Mouse (Mus musculus) stomach, embryonic 16.5 days (tissue): ENCODE measurements at regions not wholly inside any gene's neighbourhood (a gene's known extent, or its start where the extent isn't known, plus 50 kb on each side); places are given as distances from the start of the nearest gene placed in this dataset.
"Not testable (repeated sequence)": the region's sequence is repeated elsewhere in the genome, so short reads cannot be mapped to it uniquely, and the experiment has no call there.

Experiments
- ATAC-seq: fragments of 200-750 bp; cut with Nextera tagmentation; 2 replicates; pipeline ENCODE4 v1.8.0; 2017; ENCODE audit warnings: moderate number of reproducible peaks, moderate TSS enrichment; ENCODE audit not compliant: insufficient read depth, low FRiP score
- H3K27ac ChIP-seq: fragments of 300-500 bp; sonication (generic); 2 replicates; pipeline ENCODE4 v1.5.1; 2014; ENCODE audit warnings: low read length
- H3K27me3 ChIP-seq: fragments of 300-500 bp; sonication (generic); 2 replicates; pipeline ENCODE4 v1.6.1; 2014; ENCODE audit warnings: low read length, control low read depth, mixed read lengths; ENCODE audit not compliant: control insufficient read depth, insufficient read depth
- H3K36me3 ChIP-seq: fragments of 300-500 bp; sonication (generic); 2 replicates; pipeline ENCODE4 v1.6.1; 2014; ENCODE audit warnings: low read length; ENCODE audit not compliant: control insufficient read depth, insufficient read depth
- H3K4me1 ChIP-seq: fragments of 300-500 bp; sonication (generic); 2 replicates; pipeline ENCODE4 v1.6.1; 2014; ENCODE audit warnings: low read length, control low read depth, mixed read lengths; ENCODE audit not compliant: control insufficient read depth, insufficient read depth
- H3K4me2 ChIP-seq: fragments of 300-500 bp; sonication (generic); 2 replicates; pipeline ENCODE4 v1.6.1; 2014; ENCODE audit warnings: low read depth, low read length, mixed read lengths
- H3K4me3 ChIP-seq: fragments of 300-500 bp; sonication (generic); replicated peaks from 2 replicates; pipeline ENCODE4 v1.5.1; 2014; ENCODE audit warnings: mild to moderate bottlenecking, low read length
- H3K9ac ChIP-seq: fragments of 300-500 bp; sonication (generic); 2 replicates; pipeline ENCODE4 v1.6.1; 2014; ENCODE audit warnings: low read length
- H3K9me3 ChIP-seq: fragments of 300-500 bp; sonication (generic); replicated peaks from 2 replicates; pipeline ENCODE4 v1.6.1; 2016; ENCODE audit warnings: low read length, control low read depth; ENCODE audit not compliant: control insufficient read depth
- WGBS: fragments of 180-500 bp; shearing (Covaris S2); extraction: QIAGEN DNeasy Blood & Tissue Kit; methylation state at CpG from one replicate; pipeline ENCODE4 v1.1.7; 2014; 5-methylcytosine and 5-hydroxymethylcytosine counted together

DNA sequence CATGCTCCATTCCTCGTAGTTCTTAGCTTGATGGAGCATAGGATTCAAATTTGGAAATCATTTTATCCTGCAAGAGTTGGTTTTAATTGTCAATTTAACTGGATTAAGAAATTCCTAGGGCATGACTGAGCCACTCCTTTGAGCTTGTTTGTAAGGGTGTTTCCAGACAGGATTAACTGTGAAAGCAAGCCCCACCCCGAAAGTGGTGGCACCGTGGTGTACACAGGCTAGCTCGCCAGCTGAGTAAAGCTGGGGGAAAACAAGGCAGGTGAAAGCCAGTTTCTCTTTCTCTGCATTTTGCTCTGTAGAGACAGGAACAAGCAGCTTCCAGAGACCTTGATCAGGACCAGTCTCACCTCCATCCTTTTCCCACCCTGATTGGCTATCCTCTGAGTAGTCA lies 103.5 kb downstream of the Arrdc3 start:
- H3K9me3 ChIP-seq: no peaks in the 10 kb centered on the region
- no peaks in the 10 kb centered on the region for H3K4me1 ChIP-seq
- no peak overlapping the region for H3K9ac ChIP-seq
- no peak overlapping the region for H3K27ac ChIP-seq
- H3K4me2 ChIP-seq: no peak overlapping the region
- 61% methylated on average over 4 of the region's 4 CpGs for WGBS
- no peaks in the 10 kb centered on the region for H3K36me3 ChIP-seq
- no peaks in the 10 kb centered on the region for H3K27me3 ChIP-seq
- H3K4me3 ChIP-seq: no peak overlapping the region
- peak; percentile 53; the same call in 1 of the 2 replicates for ATAC-seq

DNA sequence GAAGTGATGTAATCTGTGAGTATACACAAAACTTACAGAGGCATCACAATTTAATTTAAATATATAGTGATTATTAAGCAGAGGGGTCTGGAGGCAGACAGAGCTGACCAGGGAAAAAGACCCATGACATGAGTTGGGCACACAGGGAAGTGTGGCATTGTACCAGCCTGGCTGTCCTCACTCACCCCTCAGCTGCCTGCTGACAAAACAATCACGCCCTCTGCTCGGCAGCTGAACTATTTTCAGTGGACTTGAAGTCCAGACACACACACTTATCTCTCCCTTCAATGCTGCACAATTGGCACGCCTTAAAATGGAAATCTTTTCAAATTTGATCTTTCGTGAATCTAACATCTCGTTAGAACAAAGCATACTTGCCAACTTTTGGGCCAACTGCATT lies 106.6 kb downstream of the Arrdc3 start:
- Histone ChIP-seq H3K27me3 (no peaks in the 10 kb centered on the region), H3K36me3 (no peaks in the 10 kb centered on the region), H3K27ac (no peak overlapping the region), H3K4me1 (no peaks in the 10 kb centered on the region), H3K9ac (no peak overlapping the region), H3K4me3 (no peak overlapping the region), H3K9me3 (no peaks in the 10 kb centered on the region), H3K4me2 (no peak overlapping the region)
- no peak for ATAC-seq
- 50% methylated on average over 5 of the region's 5 CpGs for WGBS

DNA sequence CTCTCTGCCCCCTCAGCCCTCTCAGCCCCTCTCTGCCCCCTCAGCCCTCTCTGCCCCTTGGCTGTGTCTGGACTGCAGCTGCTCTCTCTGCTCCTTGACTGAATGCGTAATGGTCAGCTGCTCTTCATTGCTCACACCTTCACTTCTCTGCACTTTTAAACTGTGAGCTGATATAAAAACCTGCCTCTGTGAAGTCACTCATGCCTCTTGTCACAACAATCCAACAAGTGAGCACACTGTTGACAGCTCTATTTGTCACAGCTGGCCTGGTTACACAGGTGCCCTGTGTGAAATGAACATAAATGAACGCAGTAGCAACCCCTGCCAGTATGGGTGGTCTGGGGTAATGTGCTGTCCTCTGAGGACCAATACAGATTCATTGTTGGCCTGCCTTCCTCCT lies 109.2 kb downstream of the Arrdc3 start:
- WGBS: 65% methylated on average over 2 of the region's 2 CpGs
- Histone ChIP-seq H3K27me3 (no peaks in the 10 kb centered on the region), H3K36me3 (no peaks in the 10 kb centered on the region), H3K4me2 (no peak overlapping the region), H3K4me1 (no peaks in the 10 kb centered on the region), H3K27ac (no peak overlapping the region), H3K4me3 (no peak overlapping the region), H3K9ac (no peak overlapping the region), H3K9me3 (no peaks in the 10 kb centered on the region)
- no peak for ATAC-seq

DNA sequence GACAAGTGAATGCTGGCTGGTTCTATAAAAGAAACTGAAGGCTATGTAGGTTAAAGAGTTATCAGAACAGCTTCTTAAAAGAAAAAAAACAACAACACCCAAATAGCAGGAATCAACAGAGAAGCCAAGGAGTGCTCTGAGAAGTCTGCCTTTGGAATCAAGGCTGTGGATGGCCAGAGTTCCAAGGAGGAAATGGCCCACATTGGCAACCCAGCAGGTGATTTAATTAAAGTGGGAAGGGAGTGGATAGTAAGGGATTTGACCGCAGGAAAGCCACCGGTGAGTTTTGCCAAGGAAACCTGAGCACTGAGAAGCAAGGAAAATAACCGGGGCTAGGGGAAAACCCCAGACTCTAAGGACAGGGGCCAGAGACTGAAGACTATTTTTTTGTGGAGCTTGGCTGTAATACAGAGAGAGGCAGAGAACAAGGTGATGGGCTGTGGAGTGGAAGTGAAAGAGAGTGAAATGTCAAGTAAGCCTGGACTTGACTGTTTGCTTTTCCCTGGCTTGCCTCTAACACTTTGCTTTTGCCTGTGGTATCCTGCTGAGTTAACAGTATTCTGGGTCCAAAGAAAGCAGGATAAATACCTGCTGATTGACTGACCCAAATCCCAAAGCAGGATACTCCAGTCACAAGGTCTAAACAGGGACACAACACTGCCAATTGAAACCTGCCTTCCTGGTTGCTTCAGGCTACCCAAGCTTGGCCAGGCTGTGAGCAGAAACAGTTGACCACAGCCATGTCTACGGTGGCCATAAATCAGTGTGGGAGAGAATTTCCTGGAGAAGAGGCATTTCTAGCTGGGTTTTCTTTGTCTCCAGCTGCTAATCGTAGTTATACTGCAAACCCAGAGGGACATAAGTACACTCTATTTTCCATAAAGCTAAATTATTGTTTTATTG lies 125.9 kb downstream of the Arrdc3 start:
- Histone ChIP-seq H3K4me2 (no peak overlapping the region), H3K36me3 (no peaks in the 10 kb centered on the region), H3K4me1 (peaks cover 3% of the 10 kb centered on the region; the same call in 1 of the 2 replicates), H3K27ac (no peak overlapping the region), H3K9me3 (no peaks in the 10 kb centered on the region), H3K9ac (no peak overlapping the region), H3K4me3 (no peak overlapping the region), H3K27me3 (no peaks in the 10 kb centered on the region)
- 50% methylated on average over 5 of the region's 5 CpGs for WGBS
- ATAC-seq: no peak

DNA sequence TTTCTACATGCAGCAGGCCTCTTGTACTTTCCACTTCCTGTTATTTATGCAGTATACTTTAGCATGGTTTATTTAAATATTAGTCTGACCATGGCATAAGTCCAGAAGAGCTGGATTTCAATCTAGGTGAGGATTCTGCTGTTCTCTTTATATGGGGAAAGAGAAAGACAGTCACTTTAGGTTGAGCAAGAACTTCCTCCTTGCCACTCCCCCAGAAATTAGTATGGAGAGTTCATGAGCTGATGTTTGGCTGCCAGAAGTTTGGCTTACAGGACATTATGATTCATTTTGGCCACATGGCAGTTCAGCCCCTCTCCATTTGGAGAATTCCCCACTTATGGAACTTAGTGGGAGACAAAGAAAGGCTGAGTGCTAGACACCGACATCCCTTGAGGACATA lies 130.8 kb downstream of the Arrdc3 start:
- H3K9me3 ChIP-seq: no peaks in the 10 kb centered on the region
- H3K4me3 ChIP-seq: no peak overlapping the region
- H3K27ac ChIP-seq: no peak overlapping the region
- no peaks in the 10 kb centered on the region for H3K27me3 ChIP-seq
- no peaks in the 10 kb centered on the region for H3K36me3 ChIP-seq
- ATAC-seq: no peak
- 83% methylated on average over 1 of the region's 1 CpGs for WGBS
- H3K4me2 ChIP-seq: no peak overlapping the region
- H3K4me1 ChIP-seq: peaks cover 5% of the 10 kb centered on the region; the same call in 1 of the 2 replicates
- no peak overlapping the region for H3K9ac ChIP-seq

DNA sequence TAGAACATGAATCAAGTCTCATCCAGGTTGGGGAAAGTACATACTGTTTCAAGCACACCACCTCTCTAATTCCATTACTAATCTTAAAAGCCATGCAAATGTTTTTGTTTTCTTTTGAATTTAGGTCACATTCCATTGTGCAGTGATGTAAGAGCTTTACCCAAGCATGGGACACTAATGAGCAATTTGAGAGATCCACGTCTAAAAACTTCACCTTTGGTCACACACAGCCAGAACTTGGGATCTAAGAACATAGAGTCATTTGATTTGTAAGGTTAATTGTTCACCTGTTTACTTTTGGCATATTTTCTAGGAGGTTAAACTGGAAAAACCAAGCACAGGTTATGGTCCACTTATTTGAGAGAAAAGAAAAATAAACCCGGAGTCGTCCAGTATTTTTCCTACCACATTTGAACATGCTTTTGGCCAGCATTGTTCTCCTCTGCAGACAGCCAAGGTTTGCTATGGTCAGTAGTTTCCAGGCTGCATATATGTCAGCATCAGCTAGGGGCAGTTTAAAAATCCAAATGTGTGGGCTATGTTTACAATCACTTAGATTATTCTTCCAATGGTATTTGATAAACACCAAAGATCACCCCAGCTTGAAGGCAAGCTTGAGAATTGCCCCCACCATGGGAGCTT lies 137.0 kb downstream of the Arrdc3 start:
- Histone ChIP-seq H3K36me3 (no peaks in the 10 kb centered on the region), H3K9ac (no peak overlapping the region), H3K4me3 (no peak overlapping the region), H3K4me1 (no peaks in the 10 kb centered on the region), H3K9me3 (no peaks in the 10 kb centered on the region), H3K27me3 (no peaks in the 10 kb centered on the region), H3K27ac (no peak overlapping the region), H3K4me2 (no peak overlapping the region)
- ATAC-seq: no peak
- 57% methylated on average over 3 of the region's 3 CpGs for WGBS

DNA sequence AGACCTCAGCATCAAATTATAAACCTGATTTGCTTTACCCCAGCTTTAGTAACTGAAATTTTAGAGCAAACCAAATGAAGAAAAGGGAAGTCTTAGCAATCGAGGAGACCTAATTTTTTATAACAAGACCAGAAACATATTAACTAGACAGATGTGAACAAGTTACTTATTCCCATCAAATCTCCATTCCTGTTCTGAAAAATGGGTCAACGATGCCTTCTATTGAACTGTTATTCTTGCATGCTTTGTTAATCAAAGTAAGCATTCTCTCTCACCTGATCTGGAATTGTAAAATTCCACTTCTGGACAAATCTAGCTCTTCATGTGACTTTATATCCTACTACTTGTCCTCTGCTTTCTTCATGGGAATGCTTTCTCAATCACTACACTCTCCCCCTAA lies 137.6 kb downstream of the Arrdc3 start:
- 89% methylated on average over 2 of the region's 2 CpGs for WGBS
- H3K27me3 ChIP-seq: no peaks in the 10 kb centered on the region
- H3K27ac ChIP-seq: no peak overlapping the region
- no peak overlapping the region for H3K4me3 ChIP-seq
- H3K4me2 ChIP-seq: no peak overlapping the region
- H3K9ac ChIP-seq: no peak overlapping the region
- H3K36me3 ChIP-seq: no peaks in the 10 kb centered on the region
- H3K4me1 ChIP-seq: no peaks in the 10 kb centered on the region
- H3K9me3 ChIP-seq: no peaks in the 10 kb centered on the region
- ATAC-seq: no peak

DNA sequence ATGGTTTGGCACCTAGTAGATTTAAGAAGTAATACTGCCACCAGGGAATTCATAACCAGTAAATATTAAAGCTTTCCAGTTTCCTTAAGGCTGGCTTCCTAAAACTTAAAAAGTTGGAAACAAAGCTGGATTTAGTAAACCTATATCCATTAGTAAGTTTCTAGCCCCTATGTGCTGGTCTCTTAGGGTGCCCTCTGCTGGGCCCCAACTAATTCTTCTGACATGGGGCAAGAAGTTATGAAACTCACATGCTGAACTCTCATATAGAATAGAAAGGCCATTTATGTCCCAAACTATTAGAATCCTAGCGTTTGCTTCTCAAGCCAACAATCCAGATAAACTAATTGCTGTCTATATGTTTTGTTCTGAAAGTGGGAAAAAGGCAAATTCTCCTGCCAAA lies 139.2 kb downstream of the Arrdc3 start:
- WGBS: 79% methylated on average over 1 of the region's 1 CpGs
- Histone ChIP-seq H3K36me3 (no peaks in the 10 kb centered on the region), H3K27ac (no peak overlapping the region), H3K4me3 (no peak overlapping the region), H3K4me2 (no peak overlapping the region), H3K9ac (no peak overlapping the region), H3K4me1 (no peaks in the 10 kb centered on the region), H3K9me3 (no peaks in the 10 kb centered on the region), H3K27me3 (no peaks in the 10 kb centered on the region)
- ATAC-seq: no peak

DNA sequence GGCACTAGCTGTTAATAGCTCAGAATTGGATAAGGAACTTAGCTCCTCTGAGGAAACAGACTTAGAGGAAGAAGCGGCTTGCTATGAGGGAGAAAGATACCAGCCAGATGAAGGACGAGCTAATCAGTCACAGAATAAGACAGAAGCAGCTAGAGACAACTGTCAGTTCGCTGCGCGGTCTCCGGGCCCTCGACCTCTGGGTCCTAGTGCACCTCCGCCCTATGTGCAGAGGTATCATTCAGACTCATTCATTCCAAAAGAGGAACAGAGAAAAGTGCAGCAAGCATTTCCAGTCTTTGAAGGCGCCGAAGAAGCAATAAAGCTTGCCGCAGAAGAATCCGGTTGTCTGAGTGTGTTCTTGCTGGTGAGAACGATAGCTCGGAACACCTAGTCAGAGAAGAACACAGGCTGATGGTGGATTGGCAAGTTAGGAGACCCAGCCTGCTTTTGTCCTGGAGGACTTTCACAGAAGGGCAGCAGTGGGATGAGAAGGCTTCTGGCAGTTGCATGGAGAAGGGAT lies 142.1 kb downstream of the Arrdc3 start:
- H3K4me2 ChIP-seq, H3K4me1 ChIP-seq, H3K9ac ChIP-seq, H3K27me3 ChIP-seq, H3K4me3 ChIP-seq, H3K27ac ChIP-seq, H3K36me3 ChIP-seq, H3K9me3 ChIP-seq, ATAC-seq: not testable (repeated sequence)
- WGBS: 96% methylated on average over 13 of the region's 14 CpGs
